Mouse (Mus musculus) forebrain, embryonic 16.5 days (tissue): ENCODE measurements around the gene Hnrnpll. TPM values are rescaled to one million over a fixed set of nuclear protein-coding genes. Genes with fewer than 3 reads are reported as not detected.
A peak's percentile ranks its signal among the peaks of the same experiment; 100 is the strongest.
"Not testable (repeated sequence)": the region's sequence is repeated elsewhere in the genome, so short reads cannot be mapped to it uniquely, and the experiment has no call there.

Experiments
- ATAC-seq: fragments of 200-750 bp; cut with Nextera tagmentation; 2 replicates; pipeline ENCODE4 v1.8.0; 2017; ENCODE audit warnings: mild to moderate bottlenecking, moderate library complexity
- H3K27ac ChIP-seq: fragments of 300-500 bp; sonication (generic); 2 replicates; pipeline ENCODE4 v1.5.1; 2014; ENCODE audit warnings: low read length, control low read depth
- H3K27me3 ChIP-seq: fragments of 300-500 bp; sonication (generic); replicated peaks from 2 replicates; pipeline ENCODE4 v1.6.1; 2014; ENCODE audit warnings: low read length; ENCODE audit not compliant: control insufficient read depth, insufficient read depth
- H3K36me3 ChIP-seq: fragments of 300-500 bp; sonication (generic); 2 replicates; pipeline ENCODE4 v1.6.1; 2014; ENCODE audit not compliant: control insufficient read depth, insufficient read depth
- H3K4me1 ChIP-seq: fragments of 300-500 bp; sonication (generic); replicated peaks from 2 replicates; pipeline ENCODE4 v1.6.1; 2014; ENCODE audit warnings: low read length; ENCODE audit not compliant: control insufficient read depth, insufficient read depth
- H3K4me2 ChIP-seq: fragments of 300-500 bp; sonication (generic); 2 replicates; pipeline ENCODE4 v1.6.1; 2014; ENCODE audit warnings: mild to moderate bottlenecking, low read length, control low read depth
- H3K4me3 ChIP-seq: fragments of 300-500 bp; sonication (generic); replicated peaks from 2 replicates; pipeline ENCODE4 v1.5.1; 2014; ENCODE audit warnings: mild to moderate bottlenecking, low read length, control low read depth
- H3K9ac ChIP-seq: fragments of 300-500 bp; sonication (generic); replicated peaks from 2 replicates; pipeline ENCODE4 v1.6.1; 2014; ENCODE audit warnings: low read depth, low read length, control low read depth
- H3K9me3 ChIP-seq: fragments of 300-500 bp; sonication (generic); 2 replicates; pipeline ENCODE4 v1.6.1; 2016; ENCODE audit warnings: low read length; ENCODE audit not compliant: control insufficient read depth
- WGBS: fragments of 180-500 bp; shearing (Covaris S2); extraction: QIAGEN DNeasy Blood & Tissue Kit; methylation state at CpG from one replicate; pipeline ENCODE4 v1.1.7; 2014; 5-methylcytosine and 5-hydroxymethylcytosine counted together
- polyA plus RNA-seq: library from polyadenylated mRNA; unstranded; fragments of >200 nt; fragmentation: Nextera tagmentation; extraction: Ambion mirVana; gene quantifications from 2 replicates; pipeline ENCODE4 v1.2.1, GENCODE M21; 2015

Gene Hnrnpll
- polyA plus RNA-seq, 1 experiment from 2014 or later = 66.6 TPM

GRCm38 (mm10) chr17:80028675-80029074 lies 33.5 kb downstream of the Hnrnpll start:
- H3K9me3 ChIP-seq = no peaks in the 10 kb centered on the region
- ATAC-seq = no peak
- no peak overlapping the region for H3K9ac ChIP-seq
- no peak overlapping the region for H3K4me2 ChIP-seq
- no peaks in the 10 kb centered on the region for H3K27me3 ChIP-seq
- peaks cover 17% of the 10 kb centered on the region for H3K36me3 ChIP-seq
- no peak overlapping the region for H3K27ac ChIP-seq
- no peaks in the 10 kb centered on the region for H3K4me1 ChIP-seq
- 90% methylated on average over 6 of the region's 6 CpGs for WGBS
- H3K4me3 ChIP-seq = no peak overlapping the region

DNA sequence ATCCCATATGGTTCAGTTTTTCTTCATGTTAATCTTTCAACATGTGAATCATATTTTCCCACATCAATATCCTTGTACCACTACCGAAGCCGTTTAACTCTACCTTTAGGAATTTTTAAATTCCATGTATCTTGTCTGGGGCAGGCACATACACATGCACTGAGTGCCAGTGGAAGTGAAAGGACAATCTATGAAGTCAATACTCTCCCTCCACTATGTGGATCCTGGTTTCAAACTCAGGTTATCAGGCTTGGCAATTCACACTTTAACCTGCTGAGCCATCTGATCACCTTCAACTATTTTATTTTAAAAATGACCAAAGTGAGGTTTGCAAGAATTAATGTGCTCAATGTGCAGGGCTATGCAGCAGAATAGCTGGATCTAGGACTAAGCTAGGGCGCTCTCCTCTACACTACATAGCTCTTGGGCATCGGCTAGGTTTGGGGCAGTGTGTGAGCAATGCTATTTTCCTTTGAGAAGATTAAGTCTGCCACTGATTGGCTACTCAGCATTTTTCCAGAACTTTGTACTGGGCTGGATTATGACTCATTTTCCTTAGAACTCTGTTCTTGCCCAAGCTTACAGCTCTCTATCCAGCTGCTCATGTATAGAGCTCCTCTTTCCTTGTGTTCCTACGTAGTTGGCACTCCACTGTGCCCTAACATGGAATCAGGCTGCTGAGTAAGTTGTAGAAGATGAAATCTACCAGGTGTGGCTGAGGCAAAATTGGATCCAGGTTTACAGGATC lies 35.8 kb downstream of the Hnrnpll start:
- H3K27ac ChIP-seq = no peak overlapping the region
- H3K36me3 ChIP-seq = peaks cover 6% of the 10 kb centered on the region
- no peaks in the 10 kb centered on the region for H3K27me3 ChIP-seq
- H3K4me3 ChIP-seq = no peak overlapping the region
- ATAC-seq = no peak
- no peaks in the 10 kb centered on the region for H3K9me3 ChIP-seq
- no peak overlapping the region for H3K4me2 ChIP-seq
- 92% methylated on average over 5 of the region's 5 CpGs for WGBS
- H3K9ac ChIP-seq = no peak overlapping the region
- H3K4me1 ChIP-seq = no peaks in the 10 kb centered on the region

DNA sequence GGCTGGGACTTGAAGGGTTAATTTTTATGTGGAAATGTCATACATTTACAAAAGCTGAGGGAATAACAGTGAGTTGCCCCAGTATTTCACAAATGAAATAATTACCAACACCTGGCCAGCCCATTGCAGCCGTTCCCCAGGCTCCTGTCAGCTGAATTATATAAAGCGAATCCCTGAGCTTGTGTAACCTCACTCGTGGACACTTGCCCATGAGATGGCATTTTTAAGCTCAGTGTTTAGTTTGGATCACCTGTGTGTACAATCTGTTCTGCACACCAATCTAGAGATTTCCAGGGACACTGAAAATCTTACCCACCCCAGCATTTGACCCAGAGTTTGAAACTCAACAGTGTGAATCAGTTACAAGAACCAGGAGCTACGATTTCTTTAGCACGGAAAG lies 40.0 kb downstream of the Hnrnpll start:
- WGBS = 82% methylated on average over 5 of the region's 5 CpGs
- no peaks in the 10 kb centered on the region for H3K9me3 ChIP-seq

DNA sequence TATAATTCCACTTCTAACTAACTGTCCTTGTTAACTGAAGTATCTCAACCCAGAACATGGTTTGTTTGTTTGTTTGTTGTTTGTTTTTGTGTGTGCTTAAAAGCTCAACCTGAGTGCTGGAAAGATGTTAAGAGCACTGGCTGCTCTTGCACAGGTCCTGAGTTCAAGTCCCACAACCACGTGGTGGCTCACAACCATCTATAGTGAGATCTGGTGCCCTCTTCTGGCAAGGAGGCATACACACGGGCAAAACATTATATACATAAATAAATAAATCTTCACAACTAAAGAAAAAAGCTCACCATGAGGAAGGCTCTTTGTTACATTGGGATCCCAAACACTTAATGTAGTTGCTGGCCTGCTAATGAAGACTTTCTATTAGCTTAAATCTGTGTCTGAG lies 41.6 kb downstream of the Hnrnpll start:
- Histone ChIP-seq H3K27ac (no peak overlapping the region), H3K36me3 (no peaks in the 10 kb centered on the region), H3K4me2 (no peak overlapping the region), H3K9ac (no peak overlapping the region), H3K4me3 (no peak overlapping the region), H3K4me1 (no peaks in the 10 kb centered on the region), H3K9me3 (no peaks in the 10 kb centered on the region), H3K27me3 (no peaks in the 10 kb centered on the region)
- WGBS = 79% methylated on average over 2 of the region's 2 CpGs
- ATAC-seq = no peak

More for the DNA sequence above, 40.0 kb downstream of the Hnrnpll start:
- Histone ChIP-seq H3K9ac (no peak overlapping the region), H3K4me1 (no peaks in the 10 kb centered on the region), H3K36me3 (no peaks in the 10 kb centered on the region), H3K4me3 (no peak overlapping the region), H3K4me2 (no peak overlapping the region), H3K27me3 (no peaks in the 10 kb centered on the region), H3K27ac (no peak overlapping the region)
- ATAC-seq = no peak

DNA sequence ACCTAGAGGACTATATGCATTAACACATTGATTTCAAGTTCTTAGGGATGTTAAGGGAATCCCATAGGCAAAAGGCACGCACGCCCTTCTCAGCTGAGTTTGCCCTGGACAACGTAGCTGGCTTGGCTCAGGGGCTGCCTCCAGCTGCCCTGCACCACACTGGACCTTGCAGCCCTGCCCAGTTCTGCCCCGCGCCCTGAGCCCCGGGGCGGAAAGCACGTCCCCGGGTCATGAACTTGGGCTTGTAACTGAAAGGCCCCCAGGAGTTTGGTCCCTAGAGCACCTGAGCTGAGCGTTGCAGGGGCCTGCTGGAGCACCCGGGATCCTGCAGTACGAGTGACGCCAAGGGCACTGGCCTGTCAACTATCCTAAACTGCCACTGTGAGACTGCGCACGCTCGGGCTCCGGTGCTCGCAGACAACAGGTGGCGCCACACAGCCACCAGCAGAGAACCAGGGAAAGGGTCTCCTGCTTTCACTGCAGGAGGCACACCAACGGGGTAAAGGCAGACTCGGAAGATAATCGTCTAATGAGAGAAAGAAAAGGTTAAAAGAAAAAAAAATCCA lies 43.1 kb downstream of the Hnrnpll start:
- H3K27ac ChIP-seq = no peak overlapping the region
- peak; percentile 36; the same call in 1 of the 2 replicates for ATAC-seq
- no peak overlapping the region for H3K4me3 ChIP-seq
- no peaks in the 10 kb centered on the region for H3K9me3 ChIP-seq
- H3K4me1 ChIP-seq = no peaks in the 10 kb centered on the region
- peak overlapping the region; percentile 5; the same call in 1 of the 2 replicates for H3K4me2 ChIP-seq
- H3K36me3 ChIP-seq = no peaks in the 10 kb centered on the region
- H3K27me3 ChIP-seq = no peaks in the 10 kb centered on the region
- 11% methylated on average over 22 of the region's 22 CpGs for WGBS
- no peak overlapping the region for H3K9ac ChIP-seq

- Histone ChIP-seq H3K36me3 (no peaks in the 10 kb centered on the region), H3K27me3 (no peaks in the 10 kb centered on the region), H3K4me3 (no peak overlapping the region), H3K27ac (no peak overlapping the region), H3K9ac (no peak overlapping the region), H3K4me2 (no peak overlapping the region), H3K9me3 (no peaks in the 10 kb centered on the region), H3K4me1 (no peaks in the 10 kb centered on the region)
- 68% methylated on average over 12 of the region's 12 CpGs for WGBS
- ATAC-seq = no peak
Measured at GRCm38 (mm10) chr17:80018239-80018975, 43.7 kb downstream of the Hnrnpll start.

GRCm38 (mm10) chr17:80017389-80017788 lies 44.7 kb downstream of the Hnrnpll start:
- ATAC-seq = no peak
- no peak overlapping the region for H3K27ac ChIP-seq
- no peak overlapping the region for H3K4me2 ChIP-seq
- no peak overlapping the region for H3K4me3 ChIP-seq
- 52% methylated on average over 12 of the region's 12 CpGs for WGBS
- no peaks in the 10 kb centered on the region for H3K36me3 ChIP-seq
- no peaks in the 10 kb centered on the region for H3K9me3 ChIP-seq
- H3K27me3 ChIP-seq = no peaks in the 10 kb centered on the region
- H3K9ac ChIP-seq = no peak overlapping the region
- no peaks in the 10 kb centered on the region for H3K4me1 ChIP-seq

DNA sequence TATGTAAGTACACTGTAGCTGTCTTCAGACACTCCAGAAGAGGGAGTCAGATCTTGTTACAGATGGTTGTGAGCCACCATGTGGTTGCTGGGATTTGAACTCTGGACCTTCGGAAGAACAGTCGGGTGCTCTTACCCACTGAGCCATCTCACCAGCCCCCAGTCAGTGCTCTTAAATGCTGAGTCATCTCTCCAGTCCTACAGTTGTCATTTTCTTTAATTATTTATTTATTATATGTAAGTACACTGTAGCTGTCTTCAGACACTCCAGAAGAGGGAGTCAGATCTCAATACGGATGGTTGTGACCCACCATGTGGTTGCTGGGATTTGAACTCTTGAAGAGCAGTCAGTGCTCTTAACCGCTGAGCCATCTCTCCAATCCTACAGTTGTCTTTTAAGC lies 45.7 kb downstream of the Hnrnpll start:
- H3K9me3 ChIP-seq, H3K27me3 ChIP-seq, H3K36me3 ChIP-seq, H3K4me2 ChIP-seq, H3K4me1 ChIP-seq, ATAC-seq, H3K9ac ChIP-seq, H3K4me3 ChIP-seq, H3K27ac ChIP-seq: not testable (repeated sequence)
- WGBS = 90% methylated on average over 3 of the region's 4 CpGs

GRCm38 (mm10) chr17:80014361-80014809 lies 47.7 kb downstream of the Hnrnpll start:
- no peak for ATAC-seq
- Histone ChIP-seq H3K9ac (no peak overlapping the region), H3K4me3 (no peak overlapping the region), H3K27me3 (no peaks in the 10 kb centered on the region), H3K36me3 (no peaks in the 10 kb centered on the region), H3K27ac (no peak overlapping the region), H3K4me2 (no peak overlapping the region), H3K9me3 (no peaks in the 10 kb centered on the region), H3K4me1 (peaks cover under 1% of the 10 kb centered on the region; the same call in 1 of the 2 replicates)
- 75% methylated on average over 8 of the region's 8 CpGs for WGBS
